Mouse (Mus musculus) adrenal gland, adult 18-20 months (tissue): ENCODE results near the gene Urm1. TPM values are rescaled to one million over a fixed set of nuclear protein-coding genes. Genes with fewer than 3 reads are reported as not detected.
"Not testable (repeated sequence)": the region's sequence is repeated elsewhere in the genome, so short reads cannot be mapped to it uniquely, and the experiment has no call there.

Experiments used
- DNase-seq, 2 experiments: peaks; one replicate each; pipeline ENCODE4 v3.0.0; 2021 to 2022; ENCODE audit warnings: low spot score in 2 of 2
- total RNA-seq, 2 experiments: library from RNA; stranded (reverse); gene quantifications; 1 replicate in 1 of 2; 2 replicates in 1 of 2; pipeline ENCODE4 v1.2.3; 2021

Urm1 gene
- total RNA-seq, 2 experiments from 2014 or later = 36.2 to 43.9 TPM

GRCm38 (mm10) chr2:29858748-29859473 is 39.0 kb downstream of the Urm1 start:
- no peak for DNase-seq

GRCm38 (mm10) chr2:29865125-29865524 is 45.2 kb downstream of the Urm1 start:
- DNase-seq = no peak

- DNase-seq = peak; percentile 83 to 84
These were observed 49.2 kb downstream of the Urm1 start, which contains the start of gene Cercam for GRCm38 (mm10) chr2:29868949-29869645. Cercam (plus strand) TSS chr2:29869164.

GRCm38 (mm10) chr2:29869646-29870451 is 50.0 kb downstream of the Urm1 start:
- no peak for DNase-seq

GRCm38 (mm10) chr2:29872581-29873295 is 52.9 kb downstream of the Urm1 start:
- no peak for DNase-seq

GRCm38 (mm10) chr2:29873801-29874200 is 53.9 kb downstream of the Urm1 start:
- no peak for DNase-seq

- no peak for DNase-seq
These were observed 58.2 kb downstream of the Urm1 start for GRCm38 (mm10) chr2:29878061-29878460.

GRCm38 (mm10) chr2:29879191-29879590 is 59.3 kb downstream of the Urm1 start:
- no peak for DNase-seq

GRCm38 (mm10) chr2:29879964-29880830 is 60.3 kb downstream of the Urm1 start:
- DNase-seq = peak; percentile 39 to 62

GRCm38 (mm10) chr2:29886659-29887292 is 66.9 kb downstream of the Urm1 start:
- not testable (repeated sequence) for DNase-seq

- DNase-seq = peak; percentile 100
These were observed 69.4 kb downstream of the Urm1 start, which contains the start of gene Odf2 for GRCm38 (mm10) chr2:29889066-29889944. Odf2 (plus strand) TSS chr2:29889221.

GRCm38 (mm10) chr2:29889991-29890833 is 70.3 kb downstream of the Urm1 start:
- peak; percentile 74 for DNase-seq

GRCm38 (mm10) chr2:29891773-29892172 is 71.9 kb downstream of the Urm1 start:
- DNase-seq = no peak
